Mouse (Mus musculus) retina, postnatal 1 day (tissue): ENCODE results near the gene Dcun1d4.

Experiments used
- DNase-seq: peaks from one replicate; pipeline ENCODE4 v3.0.0-alpha.2; 2012

Dcun1d4 gene

DNA sequence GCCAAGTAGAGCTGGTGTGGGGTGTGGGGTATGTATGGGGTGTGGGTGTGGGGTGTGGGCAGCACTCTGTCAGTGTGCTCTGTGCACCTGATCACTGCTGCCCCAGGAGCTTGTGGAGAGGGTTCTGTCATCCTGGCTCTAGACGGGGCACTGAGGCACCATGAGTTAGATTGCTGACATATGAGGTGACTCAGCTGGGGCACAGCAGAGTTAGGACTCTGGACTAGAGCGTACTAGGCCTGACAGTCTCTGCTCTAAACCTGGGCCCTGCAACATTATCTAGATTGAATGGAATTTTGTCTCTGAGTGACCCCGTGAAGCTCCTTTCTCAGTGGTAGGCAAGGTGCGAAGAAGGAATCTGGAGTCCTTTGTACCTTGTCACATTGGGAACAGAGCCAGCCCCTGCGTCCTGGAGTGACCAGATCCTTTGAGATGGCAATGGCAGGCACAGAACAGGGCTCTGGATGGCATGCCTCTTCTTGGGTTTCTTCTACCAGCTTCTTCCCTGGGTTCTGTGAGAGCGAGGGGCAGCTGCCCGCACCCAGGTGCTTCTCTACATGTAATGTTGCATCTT is 20.2 kb downstream of the Dcun1d4 start:
- no peak for DNase-seq

- DNase-seq, result no peak
These were observed 21.6 kb downstream of the Dcun1d4 start for GRCm38 (mm10) chr5:73502422-73502821.

GRCm38 (mm10) chr5:73503015-73503757 is 22.4 kb downstream of the Dcun1d4 start:
- no peak for DNase-seq

GRCm38 (mm10) chr5:73511074-73511473 is 30.3 kb downstream of the Dcun1d4 start:
- DNase-seq, result no peak

DNA sequence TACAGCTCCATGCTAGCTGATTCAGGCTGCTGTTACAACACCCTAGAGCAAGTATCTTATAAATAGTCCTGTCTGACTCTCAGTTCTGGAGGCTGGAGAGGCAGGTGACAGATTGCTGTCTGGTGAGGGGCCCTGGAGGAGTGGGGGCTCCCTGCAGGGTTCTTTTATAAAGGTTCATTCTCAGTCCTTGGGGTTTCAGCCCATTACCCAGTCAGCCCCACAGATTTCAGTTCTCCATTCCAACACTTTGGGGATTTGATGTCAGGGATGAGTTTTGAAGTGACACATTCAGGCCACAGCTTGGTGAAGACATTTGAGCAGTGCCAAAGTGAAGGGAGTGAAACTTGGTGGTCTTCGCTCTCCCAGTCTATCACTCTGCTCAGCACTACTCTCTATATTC is 31.4 kb downstream of the Dcun1d4 start:
- no peak for DNase-seq

GRCm38 (mm10) chr5:73512661-73513060 is 31.9 kb downstream of the Dcun1d4 start:
- DNase-seq, result no peak

DNA sequence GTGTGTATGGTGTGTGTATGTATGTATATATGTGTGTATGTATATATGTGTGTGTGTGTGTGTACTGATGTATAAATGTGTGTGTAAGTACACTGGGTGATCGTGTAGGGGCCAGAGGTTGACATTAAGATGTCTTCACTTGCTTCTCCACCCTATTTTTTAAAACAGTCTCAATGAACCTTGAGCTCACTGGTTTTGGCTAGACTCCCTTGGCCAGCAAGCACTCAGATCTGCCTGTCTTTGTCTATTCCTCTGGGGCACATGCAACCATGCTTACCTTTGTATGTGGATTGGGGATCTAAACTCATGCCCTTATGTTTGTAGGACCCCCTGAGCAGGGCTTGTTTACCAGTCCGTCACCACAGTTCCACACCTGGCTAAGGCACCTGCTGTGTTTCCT is 33.4 kb downstream of the Dcun1d4 start:
- DNase-seq, result no peak

DNA sequence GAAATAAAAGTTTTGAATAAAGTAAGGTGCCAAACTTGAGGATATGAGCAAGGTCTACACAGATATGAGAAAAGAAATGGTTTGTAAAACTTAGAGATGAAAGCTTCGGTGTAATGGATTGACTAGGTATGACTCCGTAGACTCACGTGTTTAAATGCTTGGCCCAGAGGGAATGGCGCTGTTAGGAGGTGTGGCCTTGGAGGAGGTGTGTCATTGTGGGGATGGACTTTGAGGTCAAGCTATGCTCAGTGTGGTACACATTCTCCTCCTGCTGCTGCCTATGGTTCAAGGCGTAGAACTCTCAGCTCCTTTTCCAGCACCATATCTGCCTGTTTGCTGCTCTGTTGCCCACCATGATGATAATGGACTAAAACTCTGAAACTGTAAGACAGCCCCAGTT is 36.5 kb downstream of the Dcun1d4 start:
- DNase-seq, result no peak

DNA sequence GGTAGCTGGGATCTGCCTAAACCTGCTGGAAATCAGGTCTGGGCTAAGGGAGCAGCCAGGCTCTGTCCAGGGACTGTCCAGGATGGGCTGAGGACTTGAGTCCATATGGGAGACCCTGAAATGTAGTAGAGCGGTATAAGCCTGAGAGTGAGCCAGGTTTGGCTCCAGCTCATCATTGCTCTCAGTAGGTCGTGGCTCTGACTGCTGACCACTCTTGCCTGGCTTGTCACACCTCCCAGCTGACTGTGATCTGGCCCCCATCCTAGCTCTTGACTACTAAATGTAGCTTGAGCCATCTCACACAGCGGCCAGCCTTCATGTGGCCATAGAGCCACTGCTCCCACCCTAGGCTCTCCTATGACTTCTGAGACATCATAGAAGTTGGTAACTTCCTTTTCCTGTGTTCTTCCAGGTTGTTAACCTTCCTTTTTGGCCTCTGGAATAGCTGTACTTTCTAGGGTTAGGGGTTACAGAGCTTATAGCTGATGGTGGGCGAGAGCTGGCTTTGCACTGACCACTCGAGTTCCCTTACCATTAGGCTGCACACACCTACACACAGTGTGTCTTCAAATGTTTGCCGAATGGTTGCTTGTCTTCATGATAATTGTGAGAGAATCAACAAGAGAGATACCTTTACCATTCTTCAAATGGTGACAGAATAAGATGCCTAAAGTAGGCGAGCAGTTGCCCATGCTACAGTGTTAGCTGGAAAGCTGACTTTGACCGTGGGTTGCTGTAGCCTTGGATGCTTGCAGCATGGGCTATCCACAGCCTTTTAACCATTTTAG is 37.8 kb downstream of the Dcun1d4 start:
- DNase-seq, result no peak

GRCm38 (mm10) chr5:73520787-73521186 is 40.0 kb downstream of the Dcun1d4 start:
- DNase-seq, result no peak

GRCm38 (mm10) chr5:73523227-73523626 is 42.4 kb downstream of the Dcun1d4 start:
- DNase-seq, result no peak

DNA sequence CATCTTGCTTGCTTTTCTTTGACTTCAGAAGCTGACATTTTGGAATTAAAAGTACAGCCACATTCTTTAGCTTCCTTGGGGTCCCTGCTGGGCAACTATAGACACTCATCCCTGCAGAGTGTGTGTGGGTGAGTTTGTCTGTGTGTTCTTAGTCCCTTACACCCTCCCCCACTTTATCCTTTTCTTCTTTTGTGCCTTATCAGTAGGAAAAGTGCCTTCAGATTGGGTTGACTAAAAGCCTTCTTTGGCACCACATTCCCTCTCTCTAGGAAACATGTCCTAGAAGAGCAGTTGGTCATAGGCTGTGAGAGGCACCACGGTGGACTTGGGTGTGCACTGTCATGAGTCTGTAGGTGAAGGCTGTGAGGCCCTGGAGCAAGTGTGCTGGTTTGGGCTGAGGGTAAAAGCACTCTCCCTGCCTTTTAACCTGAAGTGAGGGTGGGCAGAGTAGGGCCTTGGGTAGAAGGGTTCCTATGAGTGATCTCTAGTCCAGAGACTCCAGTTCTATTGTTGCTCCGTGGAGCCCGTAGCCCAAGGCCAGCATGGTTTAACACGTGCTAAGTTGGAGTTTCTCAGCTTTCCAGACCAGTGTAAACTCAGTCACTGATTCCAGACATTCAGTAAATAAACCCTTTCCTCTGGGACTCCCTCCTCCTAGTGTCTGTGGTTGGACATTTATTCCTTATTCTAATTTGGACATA is 43.6 kb downstream of the Dcun1d4 start:
- DNase-seq, result no peak

- no peak for DNase-seq
These were observed 51.4 kb downstream of the Dcun1d4 start for GRCm38 (mm10) chr5:73532222-73532621.

DNA sequence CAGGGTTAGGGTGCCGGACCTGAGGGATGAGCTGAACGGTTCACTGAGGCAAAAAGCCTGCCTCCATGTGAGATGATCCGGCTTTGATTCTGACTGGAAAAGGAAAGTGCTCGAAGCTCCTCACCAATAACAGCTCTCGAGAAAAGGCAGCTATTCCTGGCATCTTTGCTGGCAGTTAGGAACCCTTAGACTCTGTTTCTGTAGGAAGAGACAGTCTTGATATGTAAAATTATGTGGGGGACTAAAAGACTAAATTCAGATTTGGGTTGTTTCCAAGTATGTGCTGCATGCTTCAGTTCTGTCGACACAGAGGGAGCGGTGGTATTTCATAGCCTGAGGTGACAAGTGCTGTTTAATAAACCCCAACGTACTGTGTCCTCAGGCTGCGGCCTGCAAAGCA is 52.1 kb downstream of the Dcun1d4 start:
- no peak for DNase-seq

DNA sequence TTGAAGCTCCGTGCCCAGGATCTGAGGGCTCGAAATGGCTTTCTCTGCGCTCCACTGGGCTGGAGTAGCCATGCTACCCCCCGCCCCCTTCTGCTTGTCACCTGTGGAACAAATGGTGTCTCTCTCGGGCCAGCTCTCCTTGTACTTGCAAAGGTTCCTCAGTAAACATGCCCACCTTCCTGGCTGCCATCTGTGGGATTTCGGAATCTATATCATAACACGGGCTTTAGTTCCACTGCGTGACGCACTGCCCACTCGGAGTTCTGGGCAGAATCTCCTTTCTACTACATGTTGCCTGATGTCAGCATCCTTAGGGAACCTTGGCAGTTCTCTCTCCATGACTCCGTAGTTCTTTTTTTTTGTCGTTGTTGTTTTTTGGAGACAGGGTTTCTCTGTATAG is 56.9 kb downstream of the Dcun1d4 start:
- no peak for DNase-seq

- DNase-seq, result no peak
These were observed 57.9 kb downstream of the Dcun1d4 start for GRCm38 (mm10) chr5:73538586-73539298.

- DNase-seq, result peak; percentile 74
These were observed 59.2 kb downstream of the Dcun1d4 start for GRCm38 (mm10) chr5:73539848-73540510.

- DNase-seq, result no peak
These were observed 59.7 kb downstream of the Dcun1d4 start for GRCm38 (mm10) chr5:73540511-73540871.

DNA sequence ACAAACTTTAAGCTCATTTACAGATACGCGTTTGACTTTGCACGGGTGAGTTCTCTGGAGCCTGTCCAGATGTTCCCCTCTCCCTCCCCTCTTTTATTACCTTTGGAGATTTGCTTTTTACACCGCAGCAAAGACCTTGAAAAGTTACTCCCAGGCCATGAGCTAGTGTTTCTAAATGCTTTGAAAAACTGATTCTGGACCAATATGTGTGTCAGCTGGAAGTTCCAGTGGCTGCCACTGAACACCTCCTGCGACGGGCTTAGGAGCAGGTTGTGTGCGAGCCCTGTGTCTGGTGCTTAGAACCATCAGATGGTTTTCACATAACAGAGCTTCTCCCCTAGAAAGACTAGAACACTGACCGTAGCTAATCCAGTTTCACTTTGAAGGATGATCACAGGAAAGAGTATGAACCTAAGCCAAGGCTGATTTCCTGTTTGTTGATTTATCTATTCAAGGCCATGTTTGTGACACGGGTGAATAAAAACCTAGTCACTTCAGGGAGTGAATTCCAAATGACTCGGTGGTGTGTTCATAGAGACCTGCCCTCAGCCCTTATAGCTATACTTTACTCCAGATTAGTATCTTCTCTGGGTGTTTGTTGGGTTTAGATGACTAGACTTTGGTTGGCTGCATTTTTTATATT is 63.4 kb downstream of the Dcun1d4 start:
- DNase-seq, result no peak

DNA sequence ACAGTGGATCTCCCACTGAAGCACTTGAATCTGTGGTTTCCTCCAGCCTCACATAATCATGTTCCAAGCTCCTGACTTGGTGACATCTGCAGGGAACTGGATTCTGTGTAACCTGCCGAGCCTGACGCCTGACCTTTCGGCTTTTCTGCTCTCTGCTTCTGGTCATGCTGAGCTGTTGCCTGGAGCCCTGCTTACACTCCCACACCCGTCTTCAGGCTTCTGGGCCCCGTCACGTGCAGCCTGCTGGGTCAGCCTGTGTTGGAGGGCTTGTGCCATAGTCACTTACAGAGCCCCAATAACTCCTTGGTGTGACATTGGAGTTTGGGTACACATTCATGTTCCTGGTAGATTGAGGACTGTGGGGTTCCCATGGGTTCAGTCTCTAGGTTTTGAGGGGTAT is 64.8 kb downstream of the Dcun1d4 start:
- DNase-seq, result no peak

DNA sequence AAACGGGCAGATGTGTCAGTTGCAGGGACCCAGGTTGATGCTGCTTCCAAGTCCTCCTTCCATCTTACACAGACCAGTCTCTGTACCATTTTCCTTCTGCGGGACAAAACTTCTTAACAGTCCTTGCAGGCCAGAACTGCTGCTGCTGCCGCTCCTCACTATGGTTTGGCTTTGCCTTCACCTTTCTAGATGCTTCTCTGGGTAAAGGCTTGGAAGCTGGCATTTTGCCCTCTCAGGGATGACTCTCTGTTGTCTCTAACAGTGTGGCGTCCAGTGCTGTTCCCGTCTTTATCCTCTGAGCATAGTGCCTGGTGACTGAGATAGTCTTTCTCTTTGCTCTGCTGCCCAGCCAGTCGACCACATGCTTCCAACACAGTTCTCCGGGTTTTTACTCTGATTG is 66.5 kb downstream of the Dcun1d4 start:
- DNase-seq, result no peak

DNA sequence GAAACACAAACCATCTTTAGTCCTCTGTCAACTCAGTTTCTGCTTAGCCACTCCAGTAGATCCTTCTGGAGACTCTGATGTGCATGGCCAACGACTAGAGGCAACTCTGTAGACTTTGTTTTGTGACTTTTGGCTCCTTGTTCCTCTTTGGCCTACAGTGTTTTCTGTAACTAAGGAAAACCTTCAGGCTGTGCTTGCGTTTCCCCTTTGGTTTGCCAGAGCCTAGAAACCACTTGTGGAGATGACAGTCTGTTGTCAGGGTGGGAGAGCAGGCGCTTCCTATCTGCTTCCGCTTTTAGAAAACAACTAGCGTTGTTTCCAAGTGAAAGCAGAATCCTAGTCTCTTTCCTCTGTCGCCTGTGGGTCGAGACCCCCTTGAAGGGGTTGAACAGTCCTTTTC is 67.4 kb downstream of the Dcun1d4 start:
- no peak for DNase-seq
